Mouse (Mus musculus): Measurements from ENCODE around the gene Cby1.

DNA sequence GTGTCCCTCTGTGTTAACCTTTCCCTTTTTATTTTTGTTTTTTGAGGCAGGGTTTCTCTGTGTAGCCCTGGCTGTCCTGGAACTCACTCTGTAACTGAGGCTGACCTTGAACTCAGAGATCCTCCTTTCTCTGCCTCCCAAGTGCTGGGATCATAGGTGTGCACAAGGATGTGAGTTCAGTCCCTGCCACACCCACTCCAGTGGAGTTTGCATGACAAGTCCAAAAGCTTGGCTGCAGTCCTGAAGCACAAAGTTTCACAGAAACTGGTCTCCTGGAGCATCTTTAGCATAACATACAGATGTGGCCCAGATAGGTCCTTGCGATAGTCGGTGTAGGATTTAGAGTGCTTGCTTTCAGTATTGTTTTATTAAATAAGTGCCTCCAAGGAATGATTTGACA, 49.8 kb upstream of the Cby1 start:
- TF ChIP-seq POLR2A (IDR thresholded peaks at IDR 0.05; ENCODE audit: low read depth, low read length) (no peak), CTCF (IDR thresholded peaks at IDR 0.05; ENCODE audit: extremely low read depth, insufficient read length, insufficient replicate concordance, low read depth, low read length) (no peak)
